Mouse (Mus musculus) ES-Bruce4 (cell line): ENCODE data around the gene Sema3b. TPM values are rescaled to one million over a fixed set of nuclear protein-coding genes. Genes with fewer than 3 reads are reported as not detected.

Experiments
- H3K27ac ChIP-seq: 2 replicates; pipeline ENCODE4 v1.5.1; 2012; ENCODE audit warnings: low read length, inconsistent platforms; ENCODE audit not compliant: insufficient read depth
- H3K27me3 ChIP-seq: 2 replicates; pipeline ENCODE4 v1.6.1; 2012; ENCODE audit warnings: mild to moderate bottlenecking, low read length, inconsistent platforms; ENCODE audit not compliant: control insufficient read depth, poor library complexity, insufficient read depth, severe bottlenecking
- H3K36me3 ChIP-seq: 2 replicates; pipeline ENCODE4 v1.6.1; 2012; ENCODE audit warnings: inconsistent platforms, mild to moderate bottlenecking, low read length, moderate library complexity; ENCODE audit not compliant: control insufficient read depth, poor library complexity, insufficient read depth, severe bottlenecking
- H3K4me1 ChIP-seq: one replicate; pipeline ENCODE4 v1.8.1; 2011; ENCODE audit warnings: low read length; ENCODE audit not compliant: control insufficient read depth, insufficient read depth
- H3K4me3 ChIP-seq: 2 replicates; pipeline ENCODE4 v1.5.1; 2011; ENCODE audit warnings: low read depth, mild to moderate bottlenecking, low read length
- H3K9ac ChIP-seq: 2 replicates; pipeline ENCODE4 v1.6.1; 2012; ENCODE audit warnings: low read depth, mild to moderate bottlenecking, inconsistent platforms; ENCODE audit not compliant: poor library complexity, severe bottlenecking
- H3K9me3 ChIP-seq: replicated peaks from 2 replicates; pipeline ENCODE4 v1.6.1; 2012; ENCODE audit warnings: mild to moderate bottlenecking, low read length, inconsistent platforms; ENCODE audit not compliant: control insufficient read depth, poor library complexity, insufficient read depth, severe bottlenecking
- CTCF ChIP-seq: IDR thresholded peaks from one replicate; pipeline ENCODE4 v1.8.1; 2011; ENCODE audit warnings: low read depth, low read length
- EP300 ChIP-seq: IDR thresholded peaks from 2 replicates; pipeline ENCODE4 v1.6.1; 2011; ENCODE audit warnings: low read depth, low read length; ENCODE audit not compliant: insufficient read depth
- POLR2A ChIP-seq: IDR thresholded peaks from one replicate; pipeline ENCODE4 v1.8.1; 2011; ENCODE audit warnings: low read length; ENCODE audit not compliant: insufficient read depth
- polyA plus RNA-seq: library from polyadenylated mRNA; stranded (reverse); fragments of >200 nt; gene quantifications from 2 replicates; pipeline ENCODE4 v1.2.4, GENCODE M21; 2011; ENCODE audit warnings: low read depth; ENCODE audit not compliant: missing spikeins, insufficient read depth, insufficient read length

Sema3b gene
- polyA plus RNA-seq: 15.4 and 16.5 TPM in 2 replicates

DNA sequence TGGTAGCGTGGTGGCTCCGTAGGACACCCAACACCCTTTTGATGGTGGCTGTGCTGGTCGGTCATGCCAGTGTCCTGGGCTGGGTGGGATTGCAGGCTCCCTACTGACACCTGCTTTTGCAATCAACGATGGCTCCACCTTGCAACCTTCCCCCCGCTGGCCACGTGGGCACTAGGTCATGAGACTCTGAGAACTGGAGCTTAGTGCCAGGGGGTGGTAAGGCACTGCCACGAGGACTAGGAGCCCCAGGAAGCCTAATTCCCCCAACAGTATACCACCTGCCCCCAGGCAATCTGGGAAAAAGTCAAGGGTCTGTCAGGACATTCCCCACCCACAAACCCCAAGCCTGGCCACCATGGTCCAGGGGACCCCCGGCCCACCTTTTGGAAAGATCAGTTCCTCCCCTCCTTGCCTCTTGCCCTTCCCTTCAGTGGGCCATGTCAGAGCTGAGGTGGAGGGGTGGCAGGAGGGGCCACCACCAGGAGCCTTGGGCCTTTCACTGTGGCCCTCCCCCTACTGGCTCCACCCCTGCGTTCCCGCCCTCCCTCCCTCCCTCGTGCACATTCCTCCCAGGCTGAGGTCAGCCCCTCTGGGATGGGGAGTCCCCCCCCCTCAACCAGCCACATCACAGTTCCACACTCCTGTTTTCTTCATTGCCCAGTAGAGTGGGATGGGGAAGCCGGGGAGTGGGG, at the start of gene Sema3b:
TSS of gene Sema3b (minus strand) at position 489 of the 692 bp plus-strand sequence.
- H3K27me3 ChIP-seq: no peaks in the 10 kb centered on the region
- no peak within 1 kb of the TSS for H3K27ac ChIP-seq
- H3K4me1 ChIP-seq: peaks cover 15% of the 10 kb centered on the region
- no peaks in the 10 kb centered on the region for H3K9me3 ChIP-seq
- H3K4me3 ChIP-seq: no peak within 1 kb of the TSS; the same call in 1 of the 2 replicates
- 0 out of 2 replicates have a peak, but pooled peaks have one; percentile 36 for TF ChIP-seq EP300
- no peak for TF ChIP-seq CTCF
- 0 out of 2 replicates have a peak within 1 kb of the TSS, but pooled peaks have one; percentile 15 for H3K9ac ChIP-seq
- H3K36me3 ChIP-seq: no peaks in the 10 kb centered on the region

GRCm38 (mm10) chr9:107658096-107658495, 49.1 kb upstream of the Sema3b start:
- TF ChIP-seq POLR2A: no peak
- no peak overlapping the region for H3K27ac ChIP-seq

DNA sequence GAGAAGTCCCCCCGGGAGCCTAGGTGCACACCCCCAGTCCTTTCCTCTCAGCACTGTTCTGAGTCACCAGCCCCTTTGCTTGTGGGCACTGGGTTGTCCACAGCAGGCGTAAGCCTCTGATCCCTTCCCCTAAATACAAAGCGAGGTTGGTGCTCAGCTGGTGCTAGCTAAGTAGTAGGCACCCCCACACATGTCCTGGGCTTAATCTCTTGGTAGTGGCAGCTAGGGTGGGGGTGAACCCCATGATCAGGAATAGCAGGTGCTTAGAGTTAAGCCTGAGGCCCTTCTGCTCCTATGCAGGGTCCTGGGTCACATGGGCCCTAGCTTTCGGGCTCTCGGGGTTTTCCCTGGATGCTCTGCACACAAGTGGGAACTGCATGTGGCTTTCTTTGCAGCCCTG, 48.1 kb upstream of the Sema3b start:
- no peak overlapping the region for H3K4me3 ChIP-seq
- H3K9me3 ChIP-seq: no peaks in the 10 kb centered on the region
- no peaks in the 10 kb centered on the region for H3K36me3 ChIP-seq
- H3K27ac ChIP-seq: no peak overlapping the region
- no peak for TF ChIP-seq POLR2A
- TF ChIP-seq EP300: no peak
- TF ChIP-seq CTCF: no peak
- H3K27me3 ChIP-seq: no peaks in the 10 kb centered on the region
- no peaks in the 10 kb centered on the region for H3K4me1 ChIP-seq
- no peak overlapping the region for H3K9ac ChIP-seq

More at GRCm38 (mm10) chr9:107658096-107658495, 49.1 kb upstream of the Sema3b start:
- Histone ChIP-seq H3K9ac (no peak overlapping the region), H3K4me1 (no peaks in the 10 kb centered on the region), H3K27me3 (no peaks in the 10 kb centered on the region), H3K4me3 (no peak overlapping the region), H3K9me3 (no peaks in the 10 kb centered on the region), H3K36me3 (no peaks in the 10 kb centered on the region)

GRCm38 (mm10) chr9:107654585-107654984, 45.6 kb upstream of the Sema3b start:
- no peak for TF ChIP-seq EP300

DNA sequence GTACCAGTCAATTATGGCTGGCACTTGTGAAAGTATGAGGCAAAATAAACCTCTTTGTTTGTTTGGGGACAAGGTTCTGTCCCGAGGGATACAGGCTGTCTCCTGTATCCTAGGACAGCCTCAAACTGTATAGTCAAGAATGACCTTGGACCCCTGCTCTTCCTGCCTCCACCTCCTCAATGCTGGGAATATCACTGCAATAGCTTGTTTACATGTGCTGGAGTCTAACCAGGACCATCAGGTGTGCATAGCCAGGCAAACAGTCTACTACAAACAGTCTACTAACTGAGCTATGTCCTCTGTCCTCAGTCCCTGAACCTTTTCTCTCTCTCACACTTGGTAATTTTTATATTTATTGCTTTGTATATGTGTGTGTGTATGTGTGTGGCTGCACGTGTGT, 44.4 kb upstream of the Sema3b start:
- H3K36me3 ChIP-seq: no peaks in the 10 kb centered on the region
- TF ChIP-seq CTCF (no peak), EP300 (no peak), POLR2A (no peak)
- H3K9me3 ChIP-seq: no peaks in the 10 kb centered on the region
- H3K4me3 ChIP-seq: no peak overlapping the region
- peaks cover 6% of the 10 kb centered on the region for H3K4me1 ChIP-seq
- no peak overlapping the region for H3K27ac ChIP-seq
- H3K9ac ChIP-seq: no peak overlapping the region
- H3K27me3 ChIP-seq: no peaks in the 10 kb centered on the region

More at GRCm38 (mm10) chr9:107654585-107654984, 45.6 kb upstream of the Sema3b start:
- Histone ChIP-seq H3K4me3 (no peak overlapping the region), H3K36me3 (no peaks in the 10 kb centered on the region), H3K4me1 (peaks cover 6% of the 10 kb centered on the region), H3K9ac (no peak overlapping the region), H3K27me3 (no peaks in the 10 kb centered on the region), H3K27ac (no peak overlapping the region), H3K9me3 (no peaks in the 10 kb centered on the region)

GRCm38 (mm10) chr9:107650708-107651481, 41.9 kb upstream of the Sema3b start:
- H3K27me3 ChIP-seq: no peaks in the 10 kb centered on the region
- H3K27ac ChIP-seq: no peak overlapping the region
- H3K9me3 ChIP-seq: no peaks in the 10 kb centered on the region
- no peaks in the 10 kb centered on the region for H3K36me3 ChIP-seq
- H3K9ac ChIP-seq: no peak overlapping the region
- H3K4me1 ChIP-seq: peaks cover 6% of the 10 kb centered on the region
- TF ChIP-seq POLR2A (no peak), EP300 (no peak), CTCF (no peak)
- no peak overlapping the region for H3K4me3 ChIP-seq
